Mouse (Mus musculus): Measurements from ENCODE around the gene Ccr1l1. TPM values are rescaled to one million over a fixed set of nuclear protein-coding genes. Genes with fewer than 3 reads are reported as not detected.

The Ccr1l1 gene
- polyA plus RNA-seq, 1 experiment, result not detected

DNA sequence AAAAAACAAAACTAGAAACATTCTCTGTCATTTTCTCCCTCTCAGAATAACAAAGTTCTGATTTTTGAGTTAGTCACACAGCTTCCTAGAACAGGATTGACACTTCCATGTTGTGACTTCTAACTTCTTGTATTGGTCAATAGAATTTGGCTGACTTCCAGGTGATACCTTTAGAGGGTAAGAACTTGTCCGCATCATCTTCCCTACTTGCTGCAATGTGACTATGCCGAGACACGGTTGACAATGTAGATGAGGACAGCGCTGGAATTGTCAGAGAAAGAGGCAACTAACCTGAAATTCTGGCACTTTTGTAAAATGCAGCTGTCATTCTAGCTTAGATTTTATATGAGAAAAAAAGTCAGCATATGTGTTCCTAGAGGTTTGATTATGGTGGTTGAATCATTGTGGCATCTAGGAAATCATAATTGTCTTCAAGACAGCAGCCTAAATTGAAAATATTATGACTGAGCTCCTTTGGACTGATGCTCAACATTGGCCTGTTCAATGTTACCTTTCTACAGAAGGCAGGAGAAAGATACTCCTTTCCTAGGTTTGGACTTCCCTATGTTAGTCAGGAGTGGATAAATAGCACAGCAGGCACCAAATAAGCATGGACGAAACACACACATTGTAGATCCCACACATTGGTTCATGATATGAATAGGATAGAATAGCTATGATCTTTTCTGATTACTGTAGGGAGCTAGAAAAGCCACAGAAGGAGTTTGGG is 44.3 kb downstream of the Ccr1l1 start:
- no peaks in the 10 kb centered on the region for H3K79me3 ChIP-seq (ENCODE audit: low read depth)
- no peak overlapping the region for H3K4me3 ChIP-seq (ENCODE audit: insufficient read depth, poor library complexity, severe bottlenecking)
- no peak overlapping the region for H3ac ChIP-seq (ENCODE audit: control insufficient read depth, insufficient read length, low read depth)
- no peaks in the 10 kb centered on the region for H3K27me3 ChIP-seq (ENCODE audit: control insufficient read depth, insufficient read depth, insufficient read length)
- TF ChIP-seq MYOD1 (IDR thresholded peaks at IDR 0.05; ENCODE audit: control insufficient read depth, insufficient read length, low read depth), result no peak
- no peak for TF ChIP-seq CTCF (IDR thresholded peaks at IDR 0.05; ENCODE audit: control insufficient read depth, insufficient read depth, insufficient read length)
- no peak for TF ChIP-seq MAX (IDR thresholded peaks at IDR 0.05)
- TF ChIP-seq USF1 (IDR thresholded peaks at IDR 0.05; ENCODE audit: low read depth), result no peak
- TF ChIP-seq CEBPB (IDR thresholded peaks at IDR 0.05; ENCODE audit: low read depth), result no peak
- H3K79me2 ChIP-seq (ENCODE audit: control insufficient read depth, insufficient read depth), result no peaks in the 10 kb centered on the region
- no peaks in the 10 kb centered on the region for H3K36me3 ChIP-seq (ENCODE audit: control insufficient read depth, insufficient read depth)

DNA sequence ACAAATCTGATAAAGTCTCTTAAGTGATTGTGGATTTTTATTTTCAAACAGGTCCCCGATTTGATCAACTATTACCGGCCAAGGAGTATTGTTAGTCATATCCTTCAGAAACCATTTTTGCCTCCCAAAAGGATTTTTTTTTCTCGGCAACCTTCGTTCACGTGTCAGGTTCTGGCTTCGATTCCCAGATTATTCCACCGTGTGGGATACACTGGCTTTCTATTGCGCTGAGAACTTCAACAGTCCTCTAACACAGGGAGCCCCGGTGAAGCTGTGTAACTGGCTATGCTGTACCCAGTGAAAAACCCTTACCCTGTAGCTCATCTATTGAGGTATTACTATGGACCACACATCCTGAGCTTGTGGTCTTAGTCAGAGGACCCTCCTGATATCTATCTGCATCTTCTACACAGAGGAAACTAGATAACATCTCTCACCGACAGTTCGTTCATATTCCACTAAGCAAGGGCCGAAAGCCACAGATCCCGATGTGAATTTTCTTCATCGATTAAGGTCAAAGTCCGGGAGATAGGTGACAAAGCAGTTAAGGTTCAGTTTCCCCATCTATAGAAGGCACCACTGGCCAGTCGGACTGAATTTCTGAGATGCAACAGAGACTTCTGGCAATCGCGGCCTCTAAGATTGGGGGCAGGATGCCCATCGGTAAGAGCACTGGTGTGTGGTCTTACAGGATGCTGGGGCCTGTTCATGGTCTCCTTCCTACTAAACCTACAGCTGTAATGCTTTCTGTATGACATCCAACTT is 45.1 kb downstream of the Ccr1l1 start:
- Histone ChIP-seq H3K4me3 (ENCODE audit: insufficient read depth, poor library complexity, severe bottlenecking) (no peak overlapping the region), H3K27me3 (ENCODE audit: control insufficient read depth, insufficient read depth, insufficient read length) (no peaks in the 10 kb centered on the region), H3K79me3 (ENCODE audit: low read depth) (no peaks in the 10 kb centered on the region), H3ac (ENCODE audit: control insufficient read depth, insufficient read length, low read depth) (no peak overlapping the region), H3K36me3 (ENCODE audit: control insufficient read depth, insufficient read depth) (no peaks in the 10 kb centered on the region), H3K79me2 (ENCODE audit: control insufficient read depth, insufficient read depth) (no peaks in the 10 kb centered on the region)
- no peak for TF ChIP-seq MYOG (IDR thresholded peaks at IDR 0.05; ENCODE audit: control insufficient read depth, extremely low read depth, insufficient read length)
- TF ChIP-seq MYOD1 (IDR thresholded peaks at IDR 0.05; ENCODE audit: control insufficient read depth, insufficient read length, low read depth), result no peak

DNA sequence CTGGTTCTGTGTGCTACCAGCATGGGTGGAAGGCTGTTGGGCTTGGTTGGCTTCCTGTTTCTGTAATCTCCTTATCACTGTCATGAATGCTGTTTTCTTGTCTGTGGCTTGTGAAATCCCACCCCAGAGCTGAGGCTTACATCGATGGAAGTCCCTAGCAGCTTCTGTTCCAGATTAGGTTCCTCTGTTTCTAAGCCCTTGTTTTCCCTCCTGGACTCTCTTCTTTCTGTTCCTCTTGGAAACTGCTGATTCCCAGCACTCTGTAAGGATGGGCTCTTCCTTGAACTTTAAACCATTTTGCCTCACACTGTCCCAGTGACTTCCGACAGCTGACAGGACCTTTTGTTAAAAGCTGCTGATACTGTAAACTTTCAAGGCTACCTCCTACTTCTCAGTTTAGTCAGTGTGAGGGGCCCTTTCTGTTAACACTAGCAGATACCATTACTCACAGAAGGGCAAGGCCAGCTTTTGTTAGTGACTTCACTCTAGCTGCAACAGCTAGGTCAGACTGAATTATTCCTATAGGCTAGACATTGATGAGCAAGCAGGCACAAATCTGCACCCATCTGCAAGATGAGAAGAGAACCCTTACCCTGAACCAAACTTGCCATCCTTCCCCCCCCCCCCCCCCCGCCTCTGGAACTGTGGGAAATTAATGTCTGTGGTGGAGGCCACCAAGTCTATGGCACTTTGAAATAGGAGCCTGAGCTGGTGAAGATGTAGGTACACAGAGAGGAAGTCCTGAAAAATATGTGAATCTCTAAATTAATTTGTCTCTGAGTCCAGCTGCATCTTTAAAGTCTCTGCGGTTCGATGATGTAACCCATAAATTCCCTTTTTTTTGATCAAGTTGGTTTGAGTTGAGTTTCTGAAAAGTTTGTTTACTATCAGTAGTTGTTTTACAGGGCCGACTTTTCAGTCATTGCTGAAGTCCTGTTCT is 46.2 kb downstream of the Ccr1l1 start:
- Histone ChIP-seq H3ac (ENCODE audit: control insufficient read depth, insufficient read length, low read depth) (no peak overlapping the region), H3K79me2 (ENCODE audit: control insufficient read depth, insufficient read depth) (no peaks in the 10 kb centered on the region), H3K27me3 (ENCODE audit: control insufficient read depth, insufficient read depth, insufficient read length) (no peaks in the 10 kb centered on the region), H3K4me3 (ENCODE audit: insufficient read depth, poor library complexity, severe bottlenecking) (no peak overlapping the region), H3K36me3 (ENCODE audit: control insufficient read depth, insufficient read depth) (no peaks in the 10 kb centered on the region), H3K79me3 (ENCODE audit: low read depth) (no peaks in the 10 kb centered on the region)
- TF ChIP-seq MYOG (IDR thresholded peaks at IDR 0.05; ENCODE audit: control insufficient read depth, extremely low read depth, insufficient read length), result no peak
- TF ChIP-seq MYOD1 (IDR thresholded peaks at IDR 0.05; ENCODE audit: control insufficient read depth, insufficient read length, low read depth), result no peak
- TF ChIP-seq MAX (IDR thresholded peaks at IDR 0.05), result no peak

DNA sequence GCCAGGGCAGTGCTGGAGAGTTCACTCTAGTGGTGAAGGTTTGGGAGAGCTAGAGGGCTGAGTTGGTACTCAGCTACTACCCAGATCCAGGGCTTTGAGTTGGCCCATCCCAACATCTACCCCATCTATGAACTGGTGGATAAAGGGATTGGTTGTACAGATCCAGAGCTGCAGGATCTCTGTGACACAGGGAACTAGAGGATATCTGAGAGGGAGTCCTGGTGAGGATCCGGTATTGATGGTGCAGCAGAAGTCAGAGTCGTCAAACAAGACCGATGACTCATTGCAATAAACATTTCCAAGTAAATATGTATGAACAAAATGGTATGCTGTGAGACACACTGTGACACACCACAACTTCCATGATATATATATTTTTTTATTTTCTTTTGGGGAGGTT is 47.3 kb downstream of the Ccr1l1 start:
- Histone ChIP-seq H3K79me2 (ENCODE audit: control insufficient read depth, insufficient read depth) (no peaks in the 10 kb centered on the region), H3ac (ENCODE audit: control insufficient read depth, insufficient read length, low read depth) (no peak overlapping the region), H3K36me3 (ENCODE audit: control insufficient read depth, insufficient read depth) (no peaks in the 10 kb centered on the region), H3K4me3 (ENCODE audit: insufficient read depth, poor library complexity, severe bottlenecking) (no peak overlapping the region), H3K27me3 (ENCODE audit: control insufficient read depth, insufficient read depth, insufficient read length) (no peaks in the 10 kb centered on the region), H3K79me3 (ENCODE audit: low read depth) (no peaks in the 10 kb centered on the region)
- TF ChIP-seq USF1 (IDR thresholded peaks at IDR 0.05; ENCODE audit: low read depth), result no peak
- no peak for TF ChIP-seq CTCF (IDR thresholded peaks at IDR 0.05; ENCODE audit: control insufficient read depth, insufficient read depth, insufficient read length)

DNA sequence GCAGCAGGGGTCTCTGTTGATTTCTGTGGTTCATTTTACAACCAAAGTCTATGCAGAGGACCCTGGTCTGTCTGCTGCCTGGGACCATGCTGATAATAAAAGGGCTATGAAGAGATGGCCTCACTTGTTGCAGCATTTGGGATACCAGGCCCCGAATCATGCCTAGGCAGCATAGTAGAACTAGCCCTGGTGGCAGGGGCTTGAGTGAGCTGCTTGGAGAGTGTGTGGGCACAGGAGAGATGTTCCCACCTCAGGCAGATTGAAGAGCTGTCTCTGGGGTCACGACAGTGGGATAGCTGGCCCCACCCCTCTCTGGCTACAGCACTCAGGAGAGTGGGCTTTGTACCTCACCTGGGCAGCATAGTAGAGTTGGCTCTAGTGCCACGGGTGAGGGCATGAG is 47.7 kb downstream of the Ccr1l1 start:
- no peaks in the 10 kb centered on the region for H3K36me3 ChIP-seq (ENCODE audit: control insufficient read depth, insufficient read depth)
- no peak overlapping the region for H3K4me3 ChIP-seq (ENCODE audit: insufficient read depth, poor library complexity, severe bottlenecking)
- H3K27me3 ChIP-seq (ENCODE audit: control insufficient read depth, insufficient read depth, insufficient read length), result no peaks in the 10 kb centered on the region
- TF ChIP-seq CTCF (IDR thresholded peaks at IDR 0.05; ENCODE audit: control insufficient read depth, insufficient read depth, insufficient read length) (no peak), CEBPB (IDR thresholded peaks at IDR 0.05; ENCODE audit: low read depth) (no peak), USF1 (IDR thresholded peaks at IDR 0.05; ENCODE audit: low read depth) (no peak), MYOG (IDR thresholded peaks at IDR 0.05; ENCODE audit: control insufficient read depth, extremely low read depth, insufficient read length) (no peak), FOSL1 (IDR thresholded peaks at IDR 0.05; ENCODE audit: insufficient read depth, low read length, poor library complexity, severe bottlenecking) (no peak), MAX (IDR thresholded peaks at IDR 0.05) (no peak), MYOD1 (IDR thresholded peaks at IDR 0.05; ENCODE audit: control insufficient read depth, insufficient read length, low read depth) (no peak)
- no peak overlapping the region for H3ac ChIP-seq (ENCODE audit: control insufficient read depth, insufficient read length, low read depth)
- H3K79me2 ChIP-seq (ENCODE audit: control insufficient read depth, insufficient read depth), result no peaks in the 10 kb centered on the region
- no peaks in the 10 kb centered on the region for H3K79me3 ChIP-seq (ENCODE audit: low read depth)

All from C2C12 (cell line).